Mouse (Mus musculus) adrenal gland, postnatal 14 days (tissue): ENCODE data around the gene Defb25. TPM values are rescaled to one million over a fixed set of nuclear protein-coding genes. Genes with fewer than 3 reads are reported as not detected.
"Not testable (repeated sequence)": the region's sequence is repeated elsewhere in the genome, so short reads cannot be mapped to it uniquely, and the experiment has no call there.

Source experiments
- DNase-seq: peaks from one replicate; pipeline ENCODE4 v3.0.0; 2021; ENCODE audit warnings: mixed read lengths
- long read RNA-seq, 2 experiments: library from polyadenylated mRNA; stranded (forward); transcript quantifications; one replicate each; pipeline ENCODE4 v2.0.0; 2021
- total RNA-seq: library from RNA; stranded (reverse); gene quantifications from 2 replicates; pipeline ENCODE4 v1.2.3, GENCODE M21; 2021

Defb25 gene
- total RNA-seq: 1.6 TPM in 1 of 2 replicates, not detected in the other
- long read RNA-seq, experiment 1: 0 reads
- long read RNA-seq, experiment 2, partial matches to known transcripts: 0 of 1 reads
- long read RNA-seq, experiment 2, other reads (novel, unspliced or antisense): 1 of 1 reads

- DNase-seq: no peak
Observed at GRCm38 (mm10) chr2:152622953-152623352, at the start of gene Defb25. Defb25 (minus strand) TSS chr2:152623053.

GRCm38 (mm10) chr2:152672166-152672565 is 49.3 kb upstream of the Defb25 start:
- peak; percentile 55 for DNase-seq

- DNase-seq: peak; percentile 64
Observed at GRCm38 (mm10) chr2:152671642-152671999, 48.8 kb upstream of the Defb25 start.

- DNase-seq: peak; percentile 50
Observed at GRCm38 (mm10) chr2:152670983-152671641, 48.3 kb upstream of the Defb25 start.

GRCm38 (mm10) chr2:152669639-152670484 is 47.0 kb upstream of the Defb25 start:
- peak; percentile 44 for DNase-seq

- peak; percentile 96 for DNase-seq
Observed at GRCm38 (mm10) chr2:152669256-152669638, 46.4 kb upstream of the Defb25 start, which contains the start of gene H13. H13 (plus strand) TSS chr2:152669461.

GRCm38 (mm10) chr2:152666191-152666590 is 43.3 kb upstream of the Defb25 start:
- not testable (repeated sequence) for DNase-seq

GRCm38 (mm10) chr2:152661163-152661562 is 38.3 kb upstream of the Defb25 start:
- no peak for DNase-seq

- peak; percentile 63 for DNase-seq
Observed at GRCm38 (mm10) chr2:152657398-152657797, 34.5 kb upstream of the Defb25 start.

- peak; percentile 71 for DNase-seq
Observed at GRCm38 (mm10) chr2:152653874-152654715, 31.2 kb upstream of the Defb25 start.

GRCm38 (mm10) chr2:152652901-152653620 is 30.2 kb upstream of the Defb25 start:
- DNase-seq: peak; percentile 88

GRCm38 (mm10) chr2:152639406-152640113 is 16.7 kb upstream of the Defb25 start:
- DNase-seq: peak; percentile 18

GRCm38 (mm10) chr2:152638865-152639264 is 16.0 kb upstream of the Defb25 start:
- DNase-seq: no peak

- no peak for DNase-seq
Observed at GRCm38 (mm10) chr2:152637381-152637780, 14.5 kb upstream of the Defb25 start.

- DNase-seq: no peak
Observed at GRCm38 (mm10) chr2:152637006-152637322, 14.1 kb upstream of the Defb25 start.

GRCm38 (mm10) chr2:152636246-152637005 is 13.6 kb upstream of the Defb25 start:
- DNase-seq: peak; percentile 67

- no peak for DNase-seq
Observed at GRCm38 (mm10) chr2:152634311-152634710, 11.5 kb upstream of the Defb25 start.

- peak; percentile 26 for DNase-seq
Observed at GRCm38 (mm10) chr2:152633334-152633733, 10.5 kb upstream of the Defb25 start.

- DNase-seq: no peak
Observed at GRCm38 (mm10) chr2:152629904-152630303, 7.1 kb upstream of the Defb25 start.

GRCm38 (mm10) chr2:152629239-152629638 is 6.4 kb upstream of the Defb25 start:
- no peak for DNase-seq
